ENCODE assay signal across 32 mouse cellular contexts in the genomic region with DNA sequence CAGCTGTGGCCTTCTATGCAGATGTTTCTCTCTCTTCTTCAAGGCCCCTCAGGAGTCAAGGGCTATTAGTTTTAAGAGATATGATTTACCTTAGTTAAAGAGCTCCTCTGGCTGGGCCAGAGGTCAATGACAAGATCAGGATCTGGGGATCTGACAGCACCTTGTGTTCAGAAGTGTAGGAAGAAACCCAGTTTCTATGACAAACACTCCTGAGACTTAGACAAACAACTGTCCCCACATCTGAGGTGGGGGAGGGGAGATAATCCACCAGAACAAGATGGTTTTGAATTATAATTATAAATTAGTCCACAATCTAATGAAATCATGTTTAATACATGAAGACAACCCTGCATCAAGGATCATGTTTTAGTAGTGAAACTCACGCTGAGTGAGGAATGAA.
"Had no signal": no experiment of that assay in that cellular context is flagged by ENCODE, and none has a peak within 500 bp of the region (broad histone marks: within the 10 kb centered on the region; RNA-seq: fewer than 3 reads in every experiment).

No protein-coding gene starts in this region.

- H3K27ac ChIP-seq: limb, embryonic 10.5 days; limb, embryonic 12.5 days; limb, embryonic 13.5 days; limb, embryonic 15.5 days; liver, embryonic 12.5 days; liver, embryonic 13.5 days; liver, embryonic 14.5 days; liver, embryonic 15.5 days; lung, embryonic 15.5 days; macrophage; midbrain, embryonic 10.5 days; midbrain, embryonic 12.5 days; midbrain, embryonic 13.5 days; midbrain, embryonic 15.5 days; neural tube, embryonic 12.5 days had no signal

- H3K9me3 ChIP-seq: limb, embryonic 10.5 days; limb, embryonic 12.5 days; limb, embryonic 13.5 days; limb, embryonic 15.5 days; liver, embryonic 12.5 days; liver, embryonic 13.5 days; liver, embryonic 15.5 days; lung, embryonic 15.5 days; megakaryocyte, embryonic 14.5 days; midbrain, embryonic 10.5 days; midbrain, embryonic 13.5 days; midbrain, embryonic 15.5 days; neural tube, embryonic 12.5 days had no signal

- H3K27me3 ChIP-seq: limb, embryonic 12.5 days; limb, embryonic 13.5 days; limb, embryonic 15.5 days; liver, embryonic 12.5 days; liver, embryonic 13.5 days; liver, embryonic 15.5 days; lung, embryonic 15.5 days; megakaryocyte, embryonic 14.5 days; midbrain, embryonic 12.5 days; midbrain, embryonic 13.5 days; midbrain, embryonic 15.5 days; neural tube, embryonic 12.5 days had no signal

- H3K9ac ChIP-seq: limb, embryonic 12.5 days; limb, embryonic 13.5 days; limb, embryonic 15.5 days; liver, embryonic 12.5 days; liver, embryonic 13.5 days; liver, embryonic 14.5 days; liver, embryonic 15.5 days; liver, postnatal 0 days; lung, embryonic 14.5 days; lung, embryonic 15.5 days; midbrain, embryonic 12.5 days; midbrain, embryonic 13.5 days; midbrain, embryonic 15.5 days; neural tube, embryonic 12.5 days had no signal

- H3K4me1 ChIP-seq: limb, embryonic 10.5 days; limb, embryonic 12.5 days; limb, embryonic 13.5 days; limb, embryonic 15.5 days had no signal

- H3K36me3 ChIP-seq: limb, embryonic 10.5 days; limb, embryonic 12.5 days; limb, embryonic 13.5 days; limb, embryonic 15.5 days; liver, embryonic 12.5 days; liver, embryonic 13.5 days; liver, embryonic 15.5 days; lung, embryonic 15.5 days; midbrain, embryonic 10.5 days; midbrain, embryonic 12.5 days; midbrain, embryonic 13.5 days; midbrain, embryonic 15.5 days; neural tube, embryonic 12.5 days had no signal

- H3K4me2 ChIP-seq: limb, embryonic 12.5 days; limb, embryonic 13.5 days; limb, embryonic 15.5 days; liver, embryonic 11.5 days; liver, embryonic 12.5 days; liver, embryonic 13.5 days; liver, embryonic 15.5 days; lung, embryonic 14.5 days; lung, embryonic 15.5 days; midbrain, embryonic 11.5 days; midbrain, embryonic 12.5 days; midbrain, embryonic 13.5 days; midbrain, embryonic 15.5 days; neural tube, embryonic 12.5 days had no signal

- H3K4me3 ChIP-seq: limb, embryonic 10.5 days; limb, embryonic 12.5 days; limb, embryonic 13.5 days; limb, embryonic 15.5 days; liver, embryonic 12.5 days; liver, embryonic 13.5 days; liver, embryonic 15.5 days; lung, embryonic 15.5 days; megakaryocyte, embryonic 14.5 days; midbrain, embryonic 10.5 days; midbrain, embryonic 12.5 days; midbrain, embryonic 13.5 days; midbrain, embryonic 15.5 days; myocyte; neural tube, embryonic 12.5 days had no signal

- DNase-seq: left cerebral cortex, postnatal 4 days; liver; liver, embryonic 13.5 days; liver, postnatal 0 days; lung, adult 18-20 months; lung, adult 2 months; lung, embryonic 14.5 days; lung, postnatal 10 days; lung, postnatal 14 days; lung, postnatal 36 days; lung, postnatal 4 days; midbrain, embryonic 14.5 days had no signal

- ATAC-seq: liver, embryonic 12.5 days; liver, postnatal 0 days; lung, postnatal 0 days; midbrain, embryonic 13.5 days; midbrain, embryonic 15.5 days; midbrain, embryonic 16.5 days had no signal
